Mouse (Mus musculus) midbrain, embryonic 14.5 days (tissue): ENCODE results near the gene Tmem258. TPM values are rescaled to one million over a fixed set of nuclear protein-coding genes. Genes with fewer than 3 reads are reported as not detected.
"Not testable (repeated sequence)": the region's sequence is repeated elsewhere in the genome, so short reads cannot be mapped to it uniquely, and the experiment has no call there.

Source experiments
- ATAC-seq: fragments of 200-750 bp; cut with Nextera tagmentation; 2 replicates; pipeline ENCODE4 v1.8.0; 2017; ENCODE audit warnings: moderate number of reproducible peaks, moderate library complexity; ENCODE audit not compliant: low FRiP score, low TSS enrichment
- DNase-seq: peaks from one replicate; pipeline ENCODE4 v3.0.0-alpha.2; 2015
- H3K27ac ChIP-seq: fragments of 300-500 bp; sonication (generic); replicated peaks from 2 replicates; pipeline ENCODE4 v1.5.1; 2014; ENCODE audit warnings: mild to moderate bottlenecking, low read depth, low read length, moderate library complexity
- H3K27me3 ChIP-seq: fragments of 300-500 bp; sonication (generic); 2 replicates; pipeline ENCODE4 v1.6.1; 2014; ENCODE audit warnings: low read length, control low read depth, mixed read lengths; ENCODE audit not compliant: control insufficient read depth, insufficient read depth
- H3K36me3 ChIP-seq: fragments of 300-500 bp; sonication (generic); 2 replicates; pipeline ENCODE4 v1.6.1; 2014; ENCODE audit warnings: low read length, control low read depth; ENCODE audit not compliant: control insufficient read depth, insufficient read depth
- H3K4me1 ChIP-seq: fragments of 300-500 bp; sonication (generic); 2 replicates; pipeline ENCODE4 v1.6.1; 2014; ENCODE audit warnings: mild to moderate bottlenecking, antibody characterized with exemption, low read length, control low read depth; ENCODE audit not compliant: control insufficient read depth, insufficient read depth
- H3K4me2 ChIP-seq: fragments of 300-500 bp; sonication (generic); 2 replicates; pipeline ENCODE4 v1.6.1; 2014; ENCODE audit warnings: mild to moderate bottlenecking, low read length, moderate library complexity
- H3K4me3 ChIP-seq: fragments of 300-500 bp; sonication (generic); replicated peaks from 2 replicates; pipeline ENCODE4 v1.5.1; 2014; ENCODE audit warnings: low read depth, low read length
- H3K9ac ChIP-seq: fragments of 300-500 bp; sonication (generic); replicated peaks from 2 replicates; pipeline ENCODE4 v1.6.1; 2014; ENCODE audit warnings: mild to moderate bottlenecking, low read length, moderate library complexity
- H3K9me3 ChIP-seq: fragments of 300-500 bp; sonication (generic); 2 replicates; pipeline ENCODE4 v1.6.1; 2016; ENCODE audit warnings: low read length, control low read depth, mixed read lengths; ENCODE audit not compliant: control insufficient read depth
- WGBS: fragments of 180-500 bp; shearing (Covaris S2); extraction: QIAGEN DNeasy Blood & Tissue Kit; methylation state at CpG from one replicate; pipeline ENCODE4 v1.1.7; 2014; 5-methylcytosine and 5-hydroxymethylcytosine counted together
- polyA plus RNA-seq: library from polyadenylated mRNA; unstranded; fragments of >200 nt; fragmentation: Nextera tagmentation; extraction: Ambion mirVana; gene quantifications from 2 replicates; pipeline ENCODE4 v1.2.1, GENCODE M21; 2014

The Tmem258 gene
- polyA plus RNA-seq: 363 and 446 TPM in 2 replicates

GRCm38 (mm10) chr19:10203848-10204615 lies at the start of gene Tmem258, which contains the start of gene Fen1:
TSS of gene Tmem258 (plus strand) at chr19:10204014.
TSS of gene Fen1 (minus strand) at chr19:10204169.
- peak within 1 kb of the TSS; percentile 68 for H3K4me3 ChIP-seq
- peak within 1 kb of the TSS; percentile 65 for H3K9ac ChIP-seq
- H3K27me3 ChIP-seq: no peaks in the 10 kb centered on the region
- peaks cover 8% of the 10 kb centered on the region for H3K4me1 ChIP-seq
- peak; percentile 94 for DNase-seq
- WGBS: under 1% methylated on average over 40 of the region's 40 CpGs
- H3K27ac ChIP-seq: peak within 1 kb of the TSS; percentile 87
- H3K4me2 ChIP-seq: peak within 1 kb of the TSS; percentile 90
- peaks cover 51% of the 10 kb centered on the region for H3K36me3 ChIP-seq
- no peaks in the 10 kb centered on the region for H3K9me3 ChIP-seq
- ATAC-seq: peak; percentile 93

- no peak overlapping the region for H3K4me3 ChIP-seq
- no peak overlapping the region for H3K4me2 ChIP-seq
- no peaks in the 10 kb centered on the region for H3K27me3 ChIP-seq
- no peak for ATAC-seq
- WGBS: 74% methylated on average over 2 of the region's 2 CpGs
- H3K36me3 ChIP-seq: no peaks in the 10 kb centered on the region
- H3K9me3 ChIP-seq: no peaks in the 10 kb centered on the region
- no peak overlapping the region for H3K27ac ChIP-seq
- H3K9ac ChIP-seq: no peak overlapping the region
- H3K4me1 ChIP-seq: no peaks in the 10 kb centered on the region
- DNase-seq: no peak
Observed at GRCm38 (mm10) chr19:10157725-10158124, 46.1 kb upstream of the Tmem258 start.

GRCm38 (mm10) chr19:10163896-10164295 lies 39.9 kb upstream of the Tmem258 start:
- Histone ChIP-seq H3K4me3 (no peak overlapping the region), H3K27me3 (no peaks in the 10 kb centered on the region), H3K4me2 (no peak overlapping the region), H3K9me3 (no peaks in the 10 kb centered on the region), H3K9ac (no peak overlapping the region), H3K4me1 (no peaks in the 10 kb centered on the region), H3K27ac (no peak overlapping the region), H3K36me3 (no peaks in the 10 kb centered on the region)
- WGBS: 89% methylated on average over 3 of the region's 3 CpGs
- ATAC-seq (no peak), DNase-seq (no peak)

- H3K4me2 ChIP-seq, H3K27me3 ChIP-seq, ATAC-seq, H3K9ac ChIP-seq, DNase-seq, H3K36me3 ChIP-seq, H3K4me3 ChIP-seq, H3K27ac ChIP-seq, H3K4me1 ChIP-seq, H3K9me3 ChIP-seq: not testable (repeated sequence)
- WGBS: 88% methylated on average over 4 of the region's 4 CpGs
Observed at GRCm38 (mm10) chr19:10165928-10166327, 37.9 kb upstream of the Tmem258 start.

- no peak overlapping the region for H3K4me2 ChIP-seq
- H3K4me3 ChIP-seq: no peak overlapping the region
- whole genome bisulfite sequencing: 86% methylated on average over 4 of the region's 4 CpGs
- H3K4me1 ChIP-seq: no peaks in the 10 kb centered on the region
- no peaks in the 10 kb centered on the region for H3K9me3 ChIP-seq
- DNase-seq (no peak), ATAC-seq (no peak)
- H3K36me3 ChIP-seq: no peaks in the 10 kb centered on the region
- no peak overlapping the region for H3K27ac ChIP-seq
- no peaks in the 10 kb centered on the region for H3K27me3 ChIP-seq
- H3K9ac ChIP-seq: no peak overlapping the region
Observed at GRCm38 (mm10) chr19:10167112-10167511, 36.7 kb upstream of the Tmem258 start.

GRCm38 (mm10) chr19:10167951-10168350 lies 35.9 kb upstream of the Tmem258 start:
- no peak overlapping the region for H3K4me2 ChIP-seq
- 93% methylated on average over 1 of the region's 1 CpGs for WGBS

GRCm38 (mm10) chr19:10168441-10168840 lies 35.4 kb upstream of the Tmem258 start:
- no peaks in the 10 kb centered on the region for H3K36me3 ChIP-seq
- no peaks in the 10 kb centered on the region for H3K4me1 ChIP-seq
- no peak overlapping the region for H3K9ac ChIP-seq
- 89% methylated on average over 3 of the region's 3 CpGs for WGBS
- no peak overlapping the region for H3K4me2 ChIP-seq
- H3K9me3 ChIP-seq: no peaks in the 10 kb centered on the region
- H3K27me3 ChIP-seq: no peaks in the 10 kb centered on the region
- H3K27ac ChIP-seq: no peak overlapping the region
- ATAC-seq (no peak), DNase-seq (no peak)
- no peak overlapping the region for H3K4me3 ChIP-seq

More at GRCm38 (mm10) chr19:10167951-10168350, 35.9 kb upstream of the Tmem258 start:
- no peak overlapping the region for H3K9ac ChIP-seq
- ATAC-seq (no peak), DNase-seq (no peak)
- H3K27me3 ChIP-seq: no peaks in the 10 kb centered on the region
- no peaks in the 10 kb centered on the region for H3K36me3 ChIP-seq
- H3K27ac ChIP-seq: no peak overlapping the region
- H3K4me1 ChIP-seq: no peaks in the 10 kb centered on the region
- H3K9me3 ChIP-seq: no peaks in the 10 kb centered on the region
- H3K4me3 ChIP-seq: no peak overlapping the region

- Histone ChIP-seq H3K27me3 (no peaks in the 10 kb centered on the region), H3K4me2 (no peak overlapping the region), H3K4me3 (no peak overlapping the region), H3K9ac (no peak overlapping the region), H3K9me3 (no peaks in the 10 kb centered on the region), H3K36me3 (no peaks in the 10 kb centered on the region), H3K4me1 (no peaks in the 10 kb centered on the region), H3K27ac (no peak overlapping the region)
- DNase-seq (no peak), ATAC-seq (no peak)
Observed at GRCm38 (mm10) chr19:10169179-10169578, 34.6 kb upstream of the Tmem258 start.

GRCm38 (mm10) chr19:10169692-10170330 lies 34.0 kb upstream of the Tmem258 start:
- not testable (repeated sequence) for H3K4me1 ChIP-seq, DNase-seq, H3K4me2 ChIP-seq, H3K4me3 ChIP-seq, H3K9ac ChIP-seq, ATAC-seq, H3K36me3 ChIP-seq, H3K27me3 ChIP-seq, H3K9me3 ChIP-seq, H3K27ac ChIP-seq
- WGBS: 84% methylated on average over 3 of the region's 3 CpGs
